Mouse (Mus musculus) adrenal gland, postnatal 36 days (tissue): ENCODE measurements around the gene Tmod4. TPM values are rescaled to one million over a fixed set of nuclear protein-coding genes. Genes with fewer than 3 reads are reported as not detected.
"Not testable (repeated sequence)": the region's sequence is repeated elsewhere in the genome, so short reads cannot be mapped to it uniquely, and the experiment has no call there.

ENCODE experiments used
- DNase-seq, 2 experiments: peaks; one replicate each; pipeline ENCODE4 v3.0.0; 2021; ENCODE audit warnings: mixed read lengths in 1 of 2
- long read RNA-seq, 2 experiments: library from polyadenylated mRNA; stranded (forward); transcript quantifications; one replicate each; pipeline ENCODE4 v2.0.0; 2021; ENCODE audit warnings: borderline sequencing depth in 2 of 2
- total RNA-seq, 2 experiments: library from RNA; stranded (reverse); gene quantifications; 2 replicates each; pipeline ENCODE4 v1.2.3; 2021

Tmod4 gene
- 1 to 10 TPM in 1 of 2 experiments, under 1 TPM in 1; 0.66 to 1.4 TPM for total RNA-seq
- long read RNA-seq, experiment 1, partial matches to known transcripts: 0 of 3 reads
- long read RNA-seq, experiment 1, other reads (novel, unspliced or antisense): 0 of 3 reads
- long read RNA-seq, experiment 2: 0 reads

GRCm38 (mm10) chr3:95124246-95124645 is at the start of gene Tmod4:
Tmod4 (plus strand) TSS chr3:95124476.
- no peak for DNase-seq

GRCm38 (mm10) chr3:95088071-95088470 is 36.2 kb upstream of the Tmod4 start:
- no peak for DNase-seq

DNA sequence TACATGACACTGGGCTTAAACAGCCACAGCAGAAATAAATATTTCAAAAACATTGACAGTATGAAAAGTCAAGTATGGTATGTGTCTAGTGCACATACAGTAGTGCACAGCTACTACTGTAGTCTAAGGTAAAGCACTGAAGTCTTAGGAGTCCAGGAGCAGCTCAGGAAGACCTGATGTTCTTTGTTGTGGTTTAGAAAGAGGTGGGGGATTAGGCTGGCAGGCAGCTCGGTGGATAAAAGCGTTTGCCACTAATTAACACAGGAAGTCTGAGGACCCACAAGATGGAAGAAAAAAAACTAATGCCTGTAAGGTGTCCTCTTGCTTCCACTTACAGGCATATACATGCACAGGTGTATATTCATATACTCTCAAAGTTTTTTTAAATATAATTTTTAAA is 23.4 kb upstream of the Tmod4 start:
- DNase-seq: no peak

DNA sequence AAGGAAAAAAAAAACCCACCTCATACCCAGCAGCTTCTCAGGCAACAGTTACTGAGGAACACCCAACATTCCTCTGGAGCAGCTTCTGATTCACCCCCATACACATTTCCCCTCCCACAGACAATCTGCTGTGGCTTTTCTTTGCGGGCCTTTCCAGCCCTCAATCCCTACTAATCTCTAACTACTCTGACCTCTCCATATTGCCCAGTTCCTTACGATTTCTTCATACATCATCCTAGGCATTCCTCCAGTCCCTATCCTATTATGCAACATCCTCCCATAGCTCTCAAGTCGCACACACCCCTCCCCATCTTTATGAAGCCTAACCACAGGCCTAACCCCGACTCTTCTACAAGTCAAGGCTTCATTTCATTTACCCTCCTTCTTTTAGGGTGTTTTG is 19.2 kb upstream of the Tmod4 start:
- no peak for DNase-seq

GRCm38 (mm10) chr3:95105586-95106337 is 18.5 kb upstream of the Tmod4 start:
- no peak for DNase-seq

DNA sequence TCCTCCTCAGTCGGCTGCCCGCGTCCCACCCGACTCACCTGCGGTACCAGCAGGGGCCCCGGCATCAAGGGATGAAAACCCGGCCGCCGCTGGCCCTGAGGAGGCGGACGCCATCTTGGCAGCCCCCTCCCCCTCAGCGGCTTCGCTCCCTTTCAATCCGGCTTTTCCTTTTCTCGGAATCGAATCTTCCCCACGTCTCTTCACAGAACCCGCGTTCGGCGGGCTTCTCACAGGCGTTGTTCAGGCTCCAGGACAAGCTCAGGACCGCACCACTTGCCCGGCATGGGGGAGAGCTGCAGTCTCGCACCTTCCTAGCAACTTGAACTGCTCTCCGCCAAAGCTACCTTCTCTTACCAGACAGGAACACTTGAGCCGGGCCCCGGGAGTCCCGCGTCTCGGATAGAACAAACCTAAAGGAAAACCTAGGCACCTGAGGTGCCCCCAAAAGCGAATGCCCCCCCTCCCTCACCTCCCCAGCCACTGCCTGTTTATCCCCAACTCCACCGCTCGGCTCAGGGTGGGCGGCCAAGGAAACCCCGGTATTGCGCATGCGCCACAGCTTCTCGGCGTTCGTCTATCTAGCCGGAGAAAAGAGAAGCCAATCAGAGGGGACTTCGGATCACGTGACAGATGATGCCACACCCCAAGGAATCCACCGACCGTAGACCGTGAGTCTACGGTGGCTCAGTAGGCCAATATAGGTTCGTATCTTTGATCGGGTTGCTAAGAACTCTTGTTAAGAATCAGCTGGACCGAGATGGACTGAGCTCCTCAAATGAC is 17.7 kb upstream of the Tmod4 start, which contains the start of gene Pip5k1a:
TSS of gene Pip5k1a (minus strand) at position 593 of the 780 bp plus-strand sequence.
- DNase-seq: peak; percentile 96

- DNase-seq: not testable (repeated sequence)
These were observed 17.0 kb upstream of the Tmod4 start for GRCm38 (mm10) chr3:95107308-95107707.

DNA sequence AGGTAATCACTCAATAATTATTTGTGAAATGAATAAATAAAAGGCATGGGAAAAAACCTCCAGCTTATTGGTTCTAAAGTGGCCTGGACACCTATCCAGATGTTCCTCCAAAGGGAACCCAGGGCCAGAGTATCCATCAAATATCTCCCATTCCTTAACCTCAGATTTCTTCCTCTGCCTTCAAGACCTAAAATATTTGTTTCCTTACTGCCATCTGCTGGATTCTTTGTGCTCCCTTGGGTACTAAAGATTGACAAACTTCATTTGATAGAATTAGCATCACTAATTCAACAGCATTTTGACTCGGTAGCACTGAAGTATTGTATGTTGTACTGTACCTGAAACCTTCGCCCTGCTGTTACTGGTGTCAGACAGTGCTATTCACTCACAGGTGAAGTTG is 16.4 kb upstream of the Tmod4 start:
- DNase-seq: no peak

DNA sequence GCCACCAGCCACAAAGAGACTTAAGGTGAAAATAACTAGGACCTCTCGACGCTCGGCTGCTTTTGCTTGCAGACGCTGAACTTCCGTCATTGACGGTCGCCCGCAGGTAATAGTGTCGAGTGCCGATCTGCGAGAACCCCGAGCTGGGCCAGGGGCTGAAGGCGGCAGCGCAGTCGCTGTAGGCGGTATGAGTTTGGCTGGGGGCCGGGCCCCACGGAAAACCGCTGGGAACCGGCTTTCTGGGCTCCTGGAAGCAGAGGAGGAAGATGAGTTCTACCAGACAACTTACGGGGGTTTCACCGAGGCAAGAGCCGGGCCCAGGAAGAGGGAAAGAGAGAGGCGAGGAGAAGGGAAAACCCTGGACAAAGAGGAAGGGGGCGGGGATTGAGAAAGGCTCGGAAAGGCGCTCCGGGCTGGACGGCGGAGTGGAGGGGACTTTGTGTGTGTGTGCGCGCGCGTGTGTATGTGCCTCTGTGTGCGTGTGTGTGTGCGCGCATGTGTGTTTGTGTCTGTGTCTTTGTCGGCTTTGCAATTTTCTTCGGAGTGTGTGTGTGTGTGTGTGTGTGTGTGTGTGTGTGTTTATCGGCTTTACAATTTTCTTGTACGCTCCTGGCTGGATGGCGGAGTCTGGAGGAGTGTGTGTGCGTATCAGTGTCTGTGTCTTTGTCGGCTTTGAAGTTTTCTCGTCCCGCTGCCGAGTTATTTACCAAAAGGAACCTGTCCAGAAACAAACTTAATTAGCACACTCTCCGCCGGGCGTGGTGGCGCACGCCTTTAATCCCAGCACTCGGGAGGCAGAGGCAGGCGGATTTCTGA is 13.2 kb upstream of the Tmod4 start, which contains the start of gene Vps72:
TSS of gene Vps72 (plus strand) at position 112 of the 816 bp plus-strand sequence.
- peak; percentile 93 for DNase-seq

GRCm38 (mm10) chr3:95112760-95113159 is 11.5 kb upstream of the Tmod4 start:
- DNase-seq: no peak

DNA sequence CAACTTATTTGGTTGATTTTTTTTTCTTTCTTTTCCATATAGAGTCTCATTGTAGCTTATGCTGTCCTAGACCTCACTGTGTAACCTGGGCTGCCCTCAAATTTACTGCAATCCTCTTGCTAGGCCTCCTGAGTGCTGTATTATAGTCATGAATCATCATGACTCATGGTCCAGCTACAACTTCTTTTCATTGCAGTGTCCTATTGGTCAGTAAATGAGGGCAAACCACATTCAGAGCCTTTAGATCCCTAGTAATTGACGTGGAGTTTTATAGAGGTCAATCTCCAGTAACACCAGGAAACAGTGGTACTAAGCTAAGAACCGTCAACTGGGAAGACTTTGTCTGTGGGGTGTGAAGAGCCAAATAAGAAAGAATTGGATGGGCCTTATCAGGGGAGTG is 6.5 kb upstream of the Tmod4 start:
- no peak for DNase-seq

DNA sequence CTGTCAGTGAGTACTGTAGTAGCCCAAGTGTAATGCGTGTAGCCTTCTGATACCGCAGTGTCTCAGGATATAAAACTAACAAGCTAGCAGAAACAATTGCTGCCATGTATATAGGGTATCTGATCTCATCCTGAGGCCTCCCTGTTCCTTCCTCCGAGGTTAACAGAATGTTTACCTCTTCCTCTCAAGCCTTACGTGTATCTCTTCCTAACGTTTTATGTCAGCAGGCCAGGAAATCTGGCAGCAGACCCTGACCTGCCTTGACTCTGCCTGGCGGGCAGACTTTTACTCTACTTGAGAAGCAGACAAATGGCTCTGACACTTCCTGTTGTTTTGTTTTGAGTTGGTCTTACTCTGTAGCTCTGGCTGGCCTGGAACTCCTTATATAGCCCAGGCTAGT is 2.7 kb upstream of the Tmod4 start:
- no peak for DNase-seq

DNA sequence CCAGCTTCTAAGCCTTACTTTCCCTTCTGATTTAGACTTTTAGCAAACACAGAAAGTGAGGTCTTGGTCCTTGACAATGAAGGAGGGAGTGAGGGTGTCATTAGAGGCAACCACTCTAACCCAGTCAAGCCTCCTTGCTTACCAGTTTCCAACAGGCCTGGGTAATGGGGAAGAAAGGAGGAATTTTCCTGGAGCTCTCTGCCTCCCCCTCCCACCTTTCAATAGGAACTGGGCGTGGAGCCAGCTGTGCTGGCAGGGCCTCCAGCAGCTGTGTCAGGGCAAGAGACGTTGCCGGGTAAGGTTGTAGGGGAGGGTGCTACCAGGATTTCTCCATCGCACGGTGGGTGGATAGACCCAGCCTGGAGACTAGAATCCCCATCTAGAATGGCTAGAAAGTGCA is 696 bp downstream of the Tmod4 start:
- peak; percentile 59 to 65 for DNase-seq

DNA sequence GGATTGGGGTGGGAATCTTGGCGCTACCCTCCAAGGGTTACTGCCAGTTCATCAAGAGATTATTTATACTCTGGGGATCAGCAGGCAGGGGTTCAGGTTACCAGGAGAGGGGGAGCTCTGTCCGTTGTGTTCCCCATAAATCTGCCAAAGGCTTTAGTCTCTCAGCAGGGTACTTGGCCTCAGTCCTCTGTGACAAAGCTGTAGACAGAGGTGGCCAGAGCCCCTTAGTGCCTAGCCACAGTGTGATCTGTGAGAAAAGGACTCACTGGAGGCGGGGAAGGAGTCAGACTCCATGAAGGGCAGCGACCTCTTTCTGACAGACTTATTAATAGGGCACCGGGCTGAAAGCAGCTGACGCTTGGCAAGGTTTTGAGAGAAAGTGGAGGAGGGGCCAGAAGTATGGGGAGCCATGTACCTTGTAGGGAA is 5.0 kb downstream of the Tmod4 start:
- no peak for DNase-seq

GRCm38 (mm10) chr3:95130081-95130480 is 5.8 kb downstream of the Tmod4 start:
- DNase-seq: no peak

GRCm38 (mm10) chr3:95132389-95132788 is 8.1 kb downstream of the Tmod4 start:
- DNase-seq: not testable (repeated sequence)

- no peak for DNase-seq
These were observed 8.9 kb downstream of the Tmod4 start for GRCm38 (mm10) chr3:95133176-95133575.

- peak; percentile 92 to 94 for DNase-seq
These were observed 9.4 kb downstream of the Tmod4 start, which contains the start of the genes Scnm1 and Lysmd1 for GRCm38 (mm10) chr3:95133680-95134101. Scnm1 (minus strand) TSS chr3:95134011. Lysmd1 (plus strand) TSS chr3:95134088.

GRCm38 (mm10) chr3:95134133-95134532 is 9.9 kb downstream of the Tmod4 start:
- DNase-seq: not testable (repeated sequence)

DNA sequence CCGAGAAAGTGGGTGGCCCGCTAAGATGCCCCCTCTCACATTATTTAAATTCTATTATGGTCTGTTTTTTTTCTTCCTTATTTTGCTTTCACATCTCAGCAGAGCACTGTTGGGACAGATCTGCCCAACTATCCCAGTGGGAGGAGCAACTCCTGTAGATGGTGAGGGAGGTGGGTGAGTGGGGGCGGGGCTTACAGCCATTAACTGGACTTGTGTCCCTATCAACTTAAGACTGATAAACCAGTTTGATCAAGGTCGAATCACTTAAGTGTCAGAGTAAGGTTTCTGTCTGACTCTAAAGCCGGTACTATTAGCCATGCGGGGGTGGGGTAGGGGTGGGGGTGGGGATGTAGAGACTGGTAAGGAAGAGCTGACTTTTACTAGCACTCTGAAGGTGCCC is 10.7 kb downstream of the Tmod4 start:
- DNase-seq: peak; percentile 60 to 81

DNA sequence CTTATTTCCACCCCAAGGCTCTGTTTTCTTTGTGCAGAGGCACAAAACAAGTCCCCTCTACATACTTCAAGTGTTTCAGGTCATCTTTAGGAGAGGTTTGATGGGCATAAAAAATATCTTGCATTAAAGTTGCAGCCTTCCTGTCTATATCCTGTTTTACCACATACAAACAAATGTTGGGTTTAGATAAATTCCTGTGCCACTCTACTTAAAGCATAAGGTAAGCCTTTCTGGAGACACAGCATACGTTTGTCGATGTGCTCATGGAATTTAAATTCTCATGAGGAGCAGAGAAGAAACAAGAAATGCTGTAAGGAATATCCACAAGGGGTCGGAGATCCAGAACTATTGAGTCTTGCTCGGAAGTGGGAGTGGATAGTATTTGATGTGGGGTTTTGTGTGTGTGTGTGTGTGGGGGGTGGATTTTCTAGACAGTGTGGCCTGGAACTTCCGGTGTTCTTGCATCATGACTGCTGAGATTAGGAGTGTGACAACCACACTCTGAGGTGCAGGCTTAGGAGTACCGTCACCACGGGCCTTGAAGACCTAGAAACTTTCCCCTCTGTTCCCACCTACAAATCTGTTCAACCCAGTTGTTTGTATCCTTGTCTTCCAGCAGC is 11.3 kb downstream of the Tmod4 start:
- no peak for DNase-seq
